Mouse (Mus musculus) adipocyte (in vitro differentiated cells): ENCODE measurements at regions not wholly inside any gene's neighbourhood (a gene's known extent, or its start where the extent isn't known, plus 50 kb on each side); places are given as distances from the start of the nearest gene placed in this dataset.
"Not testable (repeated sequence)": the region's sequence is repeated elsewhere in the genome, so short reads cannot be mapped to it uniquely, and the experiment has no call there.

Source experiments
- DNase-seq: peaks from one replicate; pipeline ENCODE4 v3.0.0-alpha.2; 2016; ENCODE audit warnings: low spot score

DNA sequence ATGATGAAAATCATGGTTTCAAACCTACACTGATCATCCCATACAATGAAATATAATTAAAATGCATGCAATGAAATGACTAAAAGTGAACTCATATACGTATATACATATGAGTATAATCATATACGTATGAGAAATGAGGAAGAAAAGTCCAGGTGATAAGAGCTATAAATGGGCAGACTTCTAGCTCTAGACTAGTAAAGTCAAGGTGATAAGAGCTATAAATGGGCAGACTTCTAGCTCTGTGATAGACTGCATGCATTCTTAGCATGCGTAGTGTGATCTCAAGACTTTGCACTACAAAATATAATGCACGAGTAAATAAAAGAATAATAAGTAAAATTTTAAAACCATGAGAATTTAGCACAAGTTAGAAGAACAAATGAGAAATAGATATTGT, 606.2 kb upstream of the Gpc5 start:
- no peak for DNase-seq

DNA sequence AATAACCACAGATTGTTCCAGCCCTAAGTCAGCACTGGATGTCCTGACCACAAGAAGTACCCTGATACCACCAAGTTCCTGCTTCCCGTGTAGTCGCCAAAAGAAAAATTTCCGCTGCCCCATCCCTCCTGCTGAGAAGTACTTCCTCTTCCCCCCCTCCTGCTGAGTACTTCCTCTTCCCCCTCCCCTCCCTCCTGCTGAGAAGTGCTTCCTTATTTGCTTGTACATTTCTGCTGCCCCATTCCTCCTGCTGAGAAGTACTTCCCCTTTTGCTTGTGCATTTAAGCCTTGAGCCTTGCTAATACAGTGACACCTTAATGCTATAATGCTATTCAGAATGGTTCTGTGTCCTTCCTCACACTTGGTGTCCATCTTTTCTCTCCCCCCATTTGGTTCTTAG, 598.6 kb upstream of the Gpc5 start:
- not testable (repeated sequence) for DNase-seq

DNA sequence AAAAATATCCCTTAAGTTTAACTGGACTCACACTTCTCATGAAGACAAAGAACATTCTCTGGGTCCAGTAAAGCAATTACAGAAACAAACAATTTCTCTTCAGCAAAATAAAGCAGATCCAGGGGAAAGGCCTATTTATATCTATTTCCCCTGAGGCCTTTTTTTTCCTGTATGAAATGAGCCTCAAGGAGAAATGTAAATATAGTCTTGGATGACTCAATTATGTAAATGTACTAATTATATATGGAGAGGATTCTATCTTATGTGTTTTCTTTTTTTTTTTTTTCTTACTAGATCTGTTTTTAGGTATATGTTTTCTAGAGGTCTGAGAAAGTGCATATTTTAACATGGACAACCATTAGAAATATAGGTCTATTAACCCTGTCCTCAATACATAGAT, 587.0 kb upstream of the Gpc5 start:
- DNase-seq = no peak

DNA sequence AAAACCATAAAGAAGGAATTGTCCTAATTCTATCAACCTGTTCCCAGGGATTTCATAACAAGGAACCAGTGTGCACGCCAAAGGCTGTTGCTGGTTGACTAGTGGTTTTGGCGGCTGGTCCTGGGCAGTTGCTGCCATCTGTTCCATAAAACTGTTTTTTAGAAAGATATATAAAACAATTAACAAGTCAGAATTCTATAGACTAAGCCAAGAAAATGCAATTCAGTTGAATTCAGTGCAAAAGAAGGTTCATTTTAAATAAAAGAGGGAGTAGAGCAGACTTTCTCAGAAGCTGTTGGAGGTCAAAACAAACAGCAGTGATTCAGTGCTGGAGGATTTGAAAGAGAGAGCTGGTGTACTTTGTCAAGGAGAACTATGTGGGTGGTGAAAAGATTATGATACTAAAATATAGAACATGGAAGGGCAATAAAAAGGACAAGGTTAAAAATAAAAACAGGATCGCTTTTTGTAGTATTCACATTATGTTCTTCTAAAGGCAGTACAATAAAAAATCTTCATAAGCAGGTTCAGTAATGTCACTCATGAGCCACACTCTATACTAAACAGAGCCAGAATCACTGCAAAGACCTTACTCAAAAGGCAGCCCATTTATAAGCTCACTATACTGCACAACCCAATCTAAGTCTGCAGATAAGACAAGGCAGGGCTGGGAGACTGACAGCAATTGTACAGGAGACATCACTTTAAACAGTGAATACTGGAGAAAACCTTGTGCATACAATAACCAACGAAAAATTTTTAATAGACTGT, 543.9 kb upstream of the Gpc5 start:
- no peak for DNase-seq

DNA sequence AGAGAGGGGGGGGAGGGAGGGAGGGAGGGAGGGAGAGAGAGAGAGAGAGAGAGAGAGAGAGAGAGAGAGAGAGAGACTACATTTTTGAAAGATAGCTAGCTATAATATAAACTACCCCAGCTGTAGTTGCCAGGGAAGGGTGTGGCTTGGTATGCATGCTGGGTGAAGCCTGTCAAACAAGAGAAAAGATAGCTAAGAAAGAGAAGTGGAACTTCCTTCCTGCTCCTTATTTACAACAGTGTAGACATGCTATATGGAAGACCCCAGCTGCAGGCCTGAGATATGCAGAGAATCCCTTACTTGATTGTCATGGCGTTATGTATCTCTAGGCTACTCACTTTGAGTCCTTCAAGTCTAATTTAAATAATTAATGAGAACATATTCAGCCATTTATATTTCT, 542.9 kb upstream of the Gpc5 start:
- DNase-seq = no peak

DNA sequence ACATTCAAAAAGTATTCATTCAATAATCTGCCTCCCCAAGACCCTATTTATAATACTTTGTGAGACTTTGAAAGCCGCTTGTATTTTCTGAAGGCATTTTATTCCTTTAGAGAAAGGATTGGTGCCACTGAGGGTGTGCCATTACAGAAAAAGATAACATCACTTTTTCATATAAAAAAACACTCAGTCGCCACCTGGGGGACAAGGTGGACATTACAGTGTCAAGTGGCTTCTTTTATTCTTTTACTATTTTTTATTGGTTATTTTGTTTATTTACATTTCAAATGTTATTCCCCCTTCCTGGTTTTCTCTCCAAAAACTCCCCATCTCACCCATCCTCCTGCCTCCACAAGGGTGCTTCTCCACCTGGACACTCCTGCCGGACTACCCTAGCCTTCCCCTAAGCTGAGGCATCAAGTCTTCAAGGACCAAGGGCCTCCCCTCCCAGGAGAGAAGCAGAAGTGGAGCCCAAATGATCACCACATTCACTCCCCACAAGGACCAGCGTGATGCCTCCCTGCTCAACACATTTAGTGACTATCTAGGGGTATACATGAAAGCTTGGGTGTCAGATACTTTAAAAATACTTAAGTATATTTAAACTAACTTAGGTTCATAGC, 525.5 kb upstream of the Gpc5 start:
- DNase-seq = peak; percentile 3

DNA sequence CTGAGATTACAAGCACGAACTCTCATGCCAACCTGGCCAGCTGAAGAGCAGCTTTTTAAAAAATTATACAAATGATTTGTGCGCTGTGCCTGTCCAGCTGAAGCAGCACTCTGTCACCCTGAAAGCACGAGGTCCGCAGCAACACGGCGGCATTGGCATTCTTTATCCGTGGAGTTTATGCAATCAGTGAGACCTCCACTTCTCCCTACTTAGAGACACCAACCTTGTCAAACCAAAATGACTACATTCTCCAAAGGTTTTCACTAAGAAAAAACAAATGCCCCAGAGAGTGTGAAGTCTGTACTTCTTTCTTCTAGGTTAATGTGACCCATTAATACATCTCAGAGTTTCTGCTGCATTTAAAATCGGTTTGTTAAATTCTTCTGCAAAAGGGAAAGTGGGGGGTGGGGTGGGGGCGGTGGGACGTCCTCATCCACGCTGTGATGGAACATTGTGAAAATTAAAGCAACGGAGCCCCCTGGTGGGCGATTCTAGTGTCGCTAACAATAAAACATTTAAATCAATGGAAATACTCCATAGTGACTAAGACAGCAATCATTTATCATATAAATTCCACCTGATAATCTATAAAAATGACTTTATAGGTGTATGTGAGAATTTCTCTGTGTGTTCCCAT, 524.2 kb upstream of the Gpc5 start:
- DNase-seq = no peak

DNA sequence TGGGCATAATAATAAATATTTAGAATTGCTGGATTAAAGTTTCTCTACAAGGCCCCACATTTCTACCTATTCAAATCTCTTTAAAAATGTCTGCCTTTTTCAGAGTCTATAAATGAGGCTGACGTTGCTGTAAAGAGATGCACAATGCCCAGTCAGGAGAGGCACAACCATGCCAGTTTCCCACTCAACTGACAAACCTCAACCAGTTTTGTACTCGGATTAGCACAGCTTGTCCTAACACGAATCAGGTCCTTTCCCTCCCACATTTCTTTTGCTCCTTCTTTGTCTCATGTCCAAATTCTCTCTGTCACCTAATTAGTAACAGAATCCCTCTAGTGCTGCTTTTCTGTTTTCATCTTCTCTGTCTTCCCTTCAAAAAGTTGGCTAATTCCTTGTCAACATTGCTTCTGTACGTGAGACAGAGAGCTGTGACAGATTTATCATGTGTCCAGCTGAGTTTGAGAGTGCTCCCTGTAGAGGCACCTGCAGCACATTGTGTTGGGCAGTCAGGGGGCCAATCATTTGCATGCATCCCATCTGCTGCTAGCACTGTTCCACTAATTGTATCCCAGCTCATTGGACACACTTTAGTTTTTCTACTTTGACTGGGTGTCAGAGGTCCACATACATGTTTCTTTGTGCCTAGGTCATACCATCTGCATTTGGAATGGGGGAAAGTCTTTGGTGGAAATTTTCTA, 504.5 kb upstream of the Gpc5 start:
- no peak for DNase-seq

DNA sequence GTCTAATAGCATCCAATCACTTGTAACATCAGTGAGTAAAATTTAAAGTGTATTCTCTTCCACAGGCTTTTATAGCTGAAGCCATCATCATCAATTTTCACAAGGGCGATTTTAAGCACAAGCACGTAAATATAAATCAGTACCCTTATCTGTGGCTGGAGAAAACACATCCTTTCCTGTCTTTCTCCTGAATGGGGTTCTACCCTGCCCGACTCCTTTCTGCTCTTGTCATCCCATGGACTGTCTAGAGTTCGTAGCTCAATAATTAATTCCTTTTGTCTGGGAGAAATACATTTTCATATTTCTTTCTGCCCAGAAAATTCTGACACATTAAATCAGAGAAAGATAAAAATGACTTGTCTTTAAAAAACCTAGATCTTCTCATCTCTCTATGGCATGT, 482.7 kb upstream of the Gpc5 start:
- no peak for DNase-seq

DNA sequence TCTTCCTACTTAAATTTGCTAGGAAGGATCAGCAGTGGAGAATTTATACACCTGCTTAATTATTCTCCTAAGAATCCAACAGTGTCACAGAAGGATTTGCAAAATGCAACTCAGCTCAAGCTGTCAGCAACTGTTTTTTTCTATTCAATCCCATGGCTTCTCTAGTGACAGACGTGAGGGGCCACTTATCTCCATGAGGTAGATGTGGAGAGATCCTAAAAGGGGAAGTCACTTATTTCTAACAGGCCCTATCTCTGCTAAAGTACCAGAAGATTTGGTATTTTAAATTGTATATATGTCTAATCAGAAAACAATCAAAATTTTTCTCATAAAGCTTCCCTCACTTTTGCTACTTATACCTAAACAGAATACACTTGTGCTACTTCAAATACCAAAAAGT, 479.6 kb upstream of the Gpc5 start:
- DNase-seq = no peak

DNA sequence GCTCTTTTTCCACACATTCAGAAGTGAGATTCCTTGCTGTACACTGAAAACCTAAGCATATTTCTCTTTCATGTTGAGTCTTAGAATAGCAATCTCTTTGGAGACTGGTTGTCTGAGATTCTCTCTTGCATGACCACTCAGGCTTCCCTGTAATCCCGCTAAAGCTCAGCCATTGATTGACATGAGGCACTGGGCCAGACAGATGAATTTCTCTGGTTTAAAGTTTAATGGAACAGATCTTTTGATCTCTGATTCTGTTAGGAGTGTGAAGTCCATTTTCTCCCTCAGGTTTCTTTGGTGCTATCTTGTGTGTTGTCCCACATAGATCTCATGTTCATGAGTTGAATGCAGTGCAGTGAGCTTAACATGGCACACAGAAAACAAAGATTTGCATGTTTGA, 435.4 kb upstream of the Gpc5 start:
- no peak for DNase-seq

DNA sequence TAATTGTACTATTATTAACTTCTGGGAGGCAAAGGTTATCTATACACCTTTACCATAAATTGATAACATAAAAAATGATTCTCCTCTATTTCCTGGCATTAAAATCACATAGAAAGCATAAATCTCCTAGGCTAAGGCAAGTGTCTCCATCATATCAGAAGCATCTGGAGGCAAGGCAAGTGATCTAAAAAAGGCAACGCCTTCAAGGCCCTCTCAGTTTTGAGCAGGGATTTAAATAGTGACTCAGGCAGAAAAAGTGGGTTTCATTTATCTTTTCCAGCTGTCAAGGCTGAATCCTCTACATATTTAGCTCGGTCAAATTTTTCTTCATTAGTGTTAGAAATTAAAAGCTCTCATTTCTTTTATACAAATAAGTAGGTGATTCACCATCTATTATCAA, 430.0 kb upstream of the Gpc5 start:
- no peak for DNase-seq

DNA sequence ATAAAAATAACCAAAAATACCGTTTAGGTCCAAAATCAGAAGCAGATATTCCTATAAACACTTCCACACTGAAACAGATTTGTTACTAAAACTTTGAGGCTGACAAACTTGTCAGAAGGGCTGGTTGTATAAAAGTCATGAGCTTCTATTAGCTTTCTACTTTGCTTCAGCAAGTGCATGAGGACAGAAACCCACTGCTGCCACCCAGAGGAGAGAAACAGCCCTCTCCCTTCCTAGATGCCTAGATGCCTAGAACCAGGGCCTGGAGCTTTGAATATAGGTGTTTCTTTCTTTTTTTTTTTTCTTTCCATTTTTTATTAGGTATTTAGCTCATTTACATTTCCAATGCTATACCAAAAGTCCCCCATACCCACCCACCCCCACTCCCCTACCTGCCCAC, 406.9 kb upstream of the Gpc5 start:
- DNase-seq = no peak

DNA sequence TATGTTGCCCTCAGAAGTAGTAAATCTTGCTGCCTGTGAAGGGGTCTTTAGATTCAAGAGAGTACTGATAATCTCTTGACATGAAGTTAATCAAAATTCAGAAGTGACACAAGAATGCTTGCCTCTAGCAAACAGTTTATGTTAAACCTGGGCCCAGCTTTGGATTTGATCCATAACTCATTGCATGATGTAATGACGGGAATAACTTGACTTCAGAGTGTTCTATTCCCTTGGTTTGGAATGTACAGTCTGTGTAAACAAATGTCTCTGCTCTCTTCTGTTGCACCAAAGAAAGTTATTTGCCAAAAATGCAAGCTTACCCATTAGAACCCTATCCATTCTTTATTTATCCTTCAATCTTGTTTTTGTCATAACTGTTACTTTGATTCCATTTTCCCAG, 397.1 kb upstream of the Gpc5 start:
- no peak for DNase-seq

DNA sequence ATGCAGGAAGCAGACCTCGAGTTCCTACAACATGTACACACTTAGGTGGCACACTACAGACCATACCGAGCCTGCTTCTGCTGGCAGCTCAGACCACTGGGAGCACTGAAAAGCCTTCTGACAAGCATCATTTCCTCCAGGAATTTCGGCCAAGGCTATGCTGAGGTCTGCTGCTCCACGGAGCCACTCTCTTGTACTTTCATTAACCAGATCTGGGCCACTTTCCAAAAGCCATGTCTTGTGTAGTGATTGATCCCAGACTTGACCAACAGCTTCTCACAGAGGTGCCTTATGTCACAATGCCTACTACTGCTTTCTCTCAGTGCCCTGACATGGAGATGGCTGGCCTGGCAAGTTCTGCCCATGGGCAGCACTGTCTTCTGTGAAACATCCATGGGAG, 394.5 kb upstream of the Gpc5 start:
- no peak for DNase-seq

DNA sequence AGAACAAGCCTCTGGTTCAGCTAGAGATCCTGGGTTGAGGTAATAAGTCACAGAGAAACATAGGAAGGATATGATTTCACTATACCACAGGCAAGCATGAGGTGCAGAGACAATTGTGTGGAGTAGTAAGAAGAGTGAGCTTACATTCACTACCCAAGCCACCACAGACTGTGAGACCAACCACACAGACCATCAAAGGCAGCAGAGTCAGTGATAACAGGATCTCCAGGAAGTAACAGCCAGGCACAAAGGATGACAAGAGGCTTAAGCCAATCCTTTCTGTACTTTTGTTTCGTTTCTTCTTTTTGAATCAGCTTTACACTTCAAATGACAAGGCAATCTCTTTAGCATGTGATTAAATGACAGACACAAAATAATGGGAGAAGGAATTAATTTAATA, 368.9 kb upstream of the Gpc5 start:
- no peak for DNase-seq

DNA sequence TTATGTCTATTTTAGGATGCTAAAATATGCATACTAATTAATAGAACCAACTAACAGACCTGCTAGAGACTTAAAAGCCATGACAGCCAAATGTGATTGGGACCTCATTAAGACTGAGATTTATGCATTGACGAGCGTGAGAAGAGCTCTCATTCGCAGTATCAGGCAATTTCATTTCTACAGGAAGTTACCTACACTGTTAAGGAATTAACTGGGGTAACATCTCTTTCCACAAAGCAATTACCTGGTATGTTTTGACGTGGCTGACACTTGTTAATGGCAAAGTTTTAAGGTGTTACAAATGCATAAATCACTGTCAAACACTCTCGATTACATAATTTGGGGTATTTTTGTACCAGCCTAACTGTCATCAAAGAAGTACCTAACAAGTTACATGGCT, 324.7 kb upstream of the Gpc5 start:
- no peak for DNase-seq

DNA sequence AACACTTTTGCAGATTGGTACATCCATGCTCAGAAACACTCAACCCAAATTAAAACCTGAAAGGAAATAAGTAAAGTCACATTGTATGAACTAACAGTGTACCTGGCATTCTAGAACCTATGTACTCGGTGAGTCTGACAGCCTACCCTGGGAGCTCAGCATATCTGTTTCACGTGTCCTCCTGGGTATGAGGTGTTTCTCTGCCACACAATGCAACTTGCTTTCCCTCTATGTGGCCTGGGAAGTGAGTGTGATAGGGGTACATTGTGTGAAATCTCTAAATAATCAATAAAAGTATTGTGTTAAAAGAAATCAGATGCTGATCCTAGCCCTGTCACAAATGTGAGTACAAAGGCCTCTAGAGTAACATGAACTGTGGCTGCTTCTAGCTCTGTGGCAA, 315.3 kb upstream of the Gpc5 start:
- DNase-seq = no peak

DNA sequence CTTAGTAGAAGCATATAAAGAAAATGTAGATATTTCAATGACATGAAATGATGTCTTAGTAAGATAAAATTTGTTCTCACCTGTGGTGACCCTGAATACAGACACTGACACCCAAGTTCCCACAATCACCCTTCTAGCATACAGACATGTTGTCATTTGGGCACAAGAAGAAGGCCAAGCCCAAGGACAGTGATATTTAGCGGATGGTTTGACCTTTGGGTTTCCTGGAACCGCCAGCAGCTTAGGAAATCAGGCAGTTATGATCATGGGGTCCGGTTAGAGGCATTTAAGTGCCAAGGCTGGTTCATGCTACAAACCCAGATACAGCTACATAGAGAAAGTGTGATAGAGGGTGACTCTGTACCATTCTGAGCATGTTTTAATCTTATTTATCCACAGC, 310.2 kb upstream of the Gpc5 start:
- DNase-seq = no peak

DNA sequence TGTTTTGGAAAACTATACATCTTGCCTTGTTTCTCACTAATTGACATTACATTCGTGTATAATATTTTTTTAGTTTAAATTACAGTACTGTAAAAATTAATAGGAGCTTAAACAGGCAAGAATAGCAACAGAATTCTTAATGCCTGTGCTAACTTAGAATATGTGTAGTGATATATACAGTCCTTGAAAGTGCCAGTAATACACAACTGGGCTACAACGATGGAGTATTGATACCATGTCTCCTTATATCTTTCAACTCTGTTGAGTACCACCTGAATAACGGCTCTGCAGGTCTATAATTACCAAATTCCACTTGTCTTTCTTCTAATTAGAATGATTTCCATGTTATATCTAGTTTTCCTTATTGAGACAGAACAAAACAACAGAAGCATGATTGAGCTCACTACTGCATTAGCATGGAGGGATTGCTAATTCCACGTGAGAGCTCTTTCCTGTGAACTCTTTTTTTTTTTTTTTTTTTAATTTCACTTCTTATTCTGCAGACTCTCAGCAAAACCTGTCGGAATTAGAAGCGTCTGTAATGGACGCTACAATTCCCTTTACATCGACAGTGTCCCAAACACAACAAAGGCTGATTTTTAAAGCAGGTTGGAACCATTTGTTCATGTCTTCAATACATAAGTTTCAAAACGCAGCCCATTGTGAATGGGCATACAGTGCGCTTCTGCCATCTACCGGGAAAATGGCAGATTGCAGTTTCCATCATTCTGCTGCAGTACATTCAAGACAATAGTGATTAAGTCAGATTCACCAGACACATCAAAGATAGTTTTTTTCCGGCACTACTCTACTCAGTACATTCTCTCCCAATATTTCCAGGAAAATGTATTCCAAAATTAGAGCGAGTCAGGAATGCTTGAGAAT, 300.8 kb upstream of the Gpc5 start:
- peak; percentile 53 for DNase-seq

DNA sequence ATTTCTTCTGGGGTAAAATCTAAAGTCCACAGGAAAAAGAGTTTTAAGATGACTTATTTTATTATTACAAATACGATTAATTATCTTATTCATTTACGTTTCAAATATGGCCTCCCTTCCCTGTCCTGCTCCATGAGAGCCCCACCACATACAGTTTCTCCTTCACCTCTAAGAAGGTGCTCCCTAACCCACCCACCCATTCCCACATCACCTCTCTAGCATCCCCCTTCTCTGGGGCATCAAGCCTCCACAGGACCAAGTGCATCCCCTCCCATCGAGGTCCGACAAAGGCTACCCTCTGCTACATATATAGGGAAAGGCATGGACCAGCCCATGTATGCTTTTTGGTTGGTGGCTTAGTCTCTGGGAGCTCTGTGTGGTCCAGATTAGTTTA, 300.2 kb upstream of the Gpc5 start:
- DNase-seq = no peak

DNA sequence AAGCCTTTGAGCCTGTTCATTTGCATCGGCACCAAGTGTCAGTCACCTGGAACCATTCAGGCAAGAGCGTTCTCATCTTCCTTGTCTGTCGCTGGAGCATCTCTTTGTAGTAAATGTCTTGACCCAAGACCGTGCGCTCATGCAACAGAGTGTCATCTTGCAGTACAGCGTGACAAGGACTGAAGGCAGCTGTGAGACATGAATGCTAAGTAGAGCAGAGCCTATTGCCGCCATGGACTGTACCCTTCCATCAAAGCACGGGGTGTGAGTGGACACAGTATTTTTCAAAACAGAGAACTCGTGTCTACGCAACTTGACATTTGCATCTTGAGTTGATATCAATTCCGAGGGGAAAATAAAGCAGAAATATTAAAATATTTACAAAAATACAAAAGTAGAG, 287.4 kb upstream of the Gpc5 start:
- no peak for DNase-seq
